Mouse (Mus musculus) erythroblast, embryonic 14.5 days (primary cell): Measurements from ENCODE around the gene Mospd3. TPM values are rescaled to one million over a fixed set of nuclear protein-coding genes. Genes with fewer than 3 reads are reported as not detected.

Experiments used
- H3K27me3 ChIP-seq: 2 replicates; pipeline ENCODE4 v1.6.1; 2012; ENCODE audit warnings: inconsistent platforms; ENCODE audit not compliant: control insufficient read depth
- H3K36me3 ChIP-seq: 2 replicates; pipeline ENCODE4 v1.6.1; 2012; ENCODE audit warnings: mild to moderate bottlenecking, inconsistent platforms; ENCODE audit not compliant: control insufficient read depth
- H3K4me1 ChIP-seq: 2 replicates; pipeline ENCODE4 v1.6.1; 2012; ENCODE audit warnings: inconsistent platforms; ENCODE audit not compliant: control insufficient read depth
- H3K4me3 ChIP-seq: replicated peaks from 2 replicates; pipeline ENCODE3; 2012; ENCODE audit warnings: moderate library complexity, mild to moderate bottlenecking, inconsistent platforms
- H3K9me3 ChIP-seq: 2 replicates; pipeline ENCODE4 v1.6.1; 2012; ENCODE audit warnings: low read length, inconsistent platforms, mixed read lengths; ENCODE audit not compliant: control insufficient read depth
- GATA1 ChIP-seq: IDR thresholded peaks from 2 replicates; pipeline ENCODE4 v1.6.1; 2012; ENCODE audit warnings: low read length, inconsistent platforms, mixed read lengths
- TAL1 ChIP-seq: IDR thresholded peaks from 3 replicates; pipeline ENCODE4 v1.6.1; 2012; ENCODE audit warnings: low read length, inconsistent platforms, mixed read lengths
- polyA plus RNA-seq: library from polyadenylated mRNA; stranded (reverse); fragments of >175 nt; gene quantifications from 2 replicates; pipeline ENCODE4 v1.2.3, GENCODE M21; 2012

Gene Mospd3
- polyA plus RNA-seq, 1 experiment, result 109 TPM

DNA sequence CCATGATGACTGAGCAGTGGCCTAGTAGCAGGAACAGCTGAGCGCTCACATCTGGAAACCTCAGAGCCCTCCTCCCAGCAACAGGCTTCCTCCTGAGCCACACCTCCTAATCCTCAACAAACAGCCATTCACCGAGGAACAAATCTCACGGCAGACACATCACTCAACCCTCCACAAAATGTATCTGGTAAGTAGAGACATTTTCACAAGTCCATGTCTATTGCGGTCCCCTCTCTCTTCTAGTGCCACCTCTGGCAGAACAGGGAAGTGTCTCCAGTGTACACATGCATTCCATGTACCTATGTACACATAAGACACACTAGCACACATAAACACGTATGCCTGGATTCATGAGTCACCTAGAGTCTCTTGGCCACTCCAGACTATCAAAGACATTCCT lies 49.7 kb downstream of the Mospd3 start:
- TF ChIP-seq TAL1 (no peak), GATA1 (no peak)
- H3K9me3 ChIP-seq, result peaks cover 5% of the 10 kb centered on the region
- peaks cover 6% of the 10 kb centered on the region for H3K4me1 ChIP-seq
- H3K4me3 ChIP-seq, result no peak overlapping the region
- peaks cover 53% of the 10 kb centered on the region for H3K27me3 ChIP-seq
- H3K36me3 ChIP-seq, result no peaks in the 10 kb centered on the region

DNA sequence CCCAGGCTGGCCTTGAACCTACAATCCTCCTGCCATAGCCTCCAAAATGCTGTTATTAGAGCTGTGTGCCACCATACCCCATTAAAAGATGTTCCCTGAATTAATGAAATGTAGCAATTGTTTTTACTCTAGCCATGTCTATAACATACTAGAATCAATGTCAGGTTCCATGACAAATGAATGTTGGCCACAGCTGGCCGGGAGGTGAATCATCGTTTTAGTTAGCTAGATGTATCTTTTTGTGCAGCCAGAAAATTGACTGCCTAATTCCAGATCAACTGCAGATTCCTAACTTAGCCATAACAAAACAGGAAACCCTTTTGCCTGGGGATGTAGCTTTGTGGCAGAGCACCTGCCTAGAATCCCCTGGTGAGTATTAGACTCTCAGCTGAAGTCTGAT lies 51.0 kb downstream of the Mospd3 start:
- H3K36me3 ChIP-seq, result no peaks in the 10 kb centered on the region
- H3K4me1 ChIP-seq, result peaks cover 6% of the 10 kb centered on the region
- TF ChIP-seq GATA1 (no peak), TAL1 (no peak)
- H3K9me3 ChIP-seq, result no peaks in the 10 kb centered on the region
- no peak overlapping the region for H3K4me3 ChIP-seq
- H3K27me3 ChIP-seq, result peaks cover 46% of the 10 kb centered on the region

Other genes with a start within 250 kb of the Mospd3 start
- gene Zan, start 124.0 kb downstream of the Mospd3 start, polyA plus RNA-seq, result under 0.01 TPM in 1 of 2 replicates, not detected in the other
- 7.1 and 9.3 TPM in 2 replicates for gene Pop7, start 98.5 kb downstream of the Mospd3 start, polyA plus RNA-seq
- gene Gigyf1, start 82.5 kb downstream of the Mospd3 start, polyA plus RNA-seq, result 2.4 and 2.6 TPM in 2 replicates
- not detected in 2 replicates for gene Epo, start 67.8 kb downstream of the Mospd3 start, polyA plus RNA-seq
- 59.2 and 65.3 TPM in 2 replicates for gene Gnb2, start 67.5 kb downstream of the Mospd3 start, polyA plus RNA-seq
- not detected in 2 replicates for gene Actl6b, start 47.5 kb downstream of the Mospd3 start, polyA plus RNA-seq
- gene Tfr2, start 31.2 kb downstream of the Mospd3 start, polyA plus RNA-seq, result 9.2 and 10.1 TPM in 2 replicates
- gene Pcolce, start 12.7 kb upstream of the Mospd3 start, polyA plus RNA-seq, result 0.10 and 0.22 TPM in 2 replicates
- gene Fbxo24, start 27.9 kb upstream of the Mospd3 start, polyA plus RNA-seq, result not detected in 2 replicates
- 6.3 and 7.1 TPM in 2 replicates for gene Lrch4, start 28.1 kb upstream of the Mospd3 start, polyA plus RNA-seq
- 3.8 and 3.9 TPM in 2 replicates for gene Gm20605, start 28.1 kb upstream of the Mospd3 start, polyA plus RNA-seq
- 5.9 and 11.5 TPM in 2 replicates for gene Sap25, start 40.3 kb upstream of the Mospd3 start, polyA plus RNA-seq
- gene Irs3, start 44.7 kb upstream of the Mospd3 start, polyA plus RNA-seq, result 0.02 TPM in 1 of 2 replicates, not detected in the other
- gene Agfg2, start 83.7 kb upstream of the Mospd3 start, polyA plus RNA-seq, result 17.1 and 20.4 TPM in 2 replicates
- 0.97 and 1.2 TPM in 2 replicates for gene Nyap1, start 140.5 kb upstream of the Mospd3 start, polyA plus RNA-seq
- gene Tsc22d4, start 144.7 kb upstream of the Mospd3 start, polyA plus RNA-seq, result 53.9 and 58.8 TPM in 2 replicates
- gene Ppp1r35, start 177.8 kb upstream of the Mospd3 start, polyA plus RNA-seq, result 16.1 TPM in 2 replicates
- 17.1 and 18.2 TPM in 2 replicates for gene Mepce, start 186.6 kb upstream of the Mospd3 start, polyA plus RNA-seq
- 0.04 and 0.05 TPM in 2 replicates for gene Zcwpw1, start 186.7 kb upstream of the Mospd3 start, polyA plus RNA-seq
- 0.03 TPM in 1 of 2 replicates, not detected in the other for gene Pilra, start 235.2 kb upstream of the Mospd3 start, polyA plus RNA-seq